In genomic region chr15:7263822-7264221, GRCm38 (mm10) we compare ENCODE assay signal across 9 mouse cellular contexts.
A peak's percentile ranks its signal among the peaks of the same experiment; 100 is the strongest.
DNase-seq lines count a peak whose midpoint lies in the region; TF ChIP-seq lines count a peak whose summit lies in the region.
"Had no signal": no experiment of that assay in that cellular context is flagged by ENCODE, and none has a peak within 500 bp of the region (broad histone marks: within the 10 kb centered on the region; RNA-seq: fewer than 3 reads in every experiment).

No protein-coding gene starts in this region.

- no peaks in the 10 kb centered on the region for H3K27me3 ChIP-seq in forebrain, embryonic 10.5 days (ENCODE audit: poor library complexity, severe bottlenecking)
- H3K27me3 ChIP-seq: limb, embryonic 15.5 days had no signal

- no peaks in the 10 kb centered on the region for H3K4me1 ChIP-seq in ES-E14 (ENCODE audit: control insufficient read depth in 2 of 2, insufficient read depth in 2 of 2, low read length in 2 of 2, poor library complexity in 1 of 2)
- H3K4me1 ChIP-seq in forebrain, embryonic 10.5 days: no peaks in the 10 kb centered on the region
- H3K4me1 ChIP-seq in lung, adult 2 months (ENCODE audit: control insufficient read depth, insufficient read depth, low read length): no peaks in the 10 kb centered on the region
- H3K4me1 ChIP-seq: limb, embryonic 15.5 days had no signal

- no peak for TF ChIP-seq POLR2A in lung, adult 2 months (IDR thresholded peaks at IDR 0.05; ENCODE audit: borderline replicate concordance, extremely low read depth, low read depth, low read length)

- no peak overlapping the region for H3K9ac ChIP-seq in ES-E14 (ENCODE audit: insufficient read depth, low read depth, low read length, poor library complexity, severe bottlenecking)
- H3K9ac ChIP-seq: limb, embryonic 15.5 days had no signal

- no peaks in the 10 kb centered on the region for H3K9me3 ChIP-seq in ES-E14 (ENCODE audit: control insufficient read depth, insufficient read depth, low read depth, low read length)
- H3K9me3 ChIP-seq in forebrain, embryonic 10.5 days: no peaks in the 10 kb centered on the region
- H3K9me3 ChIP-seq: limb, embryonic 15.5 days had no signal

- in situ Hi-C loops in ES-E14 (cut with MboI; ENCODE audit: low sequenced_read_pairs in 2 of 2, unreplicated experiment in 2 of 2): no loop called here

- intact Hi-C loops in heart, postnatal 14 days (cut with DNase I): loop anchor here (1.0 kb wide), 1 partner anchor 179 kb away; no protein-coding TSS in a partner anchor

- H3K4me3 ChIP-seq in ES-E14 (ENCODE audit: insufficient read depth in 1 of 2, low read depth in 1 of 2, low read length in 2 of 2, poor library complexity in 1 of 2, severe bottlenecking in 1 of 2): no peak overlapping the region
- H3K4me3 ChIP-seq in forebrain, embryonic 10.5 days: no peak overlapping the region
- no peak overlapping the region for H3K4me3 ChIP-seq in lung, adult 2 months (replicated peaks; ENCODE audit: extremely low read depth, low read depth, low read length)
- H3K4me3 ChIP-seq: limb, embryonic 15.5 days had no signal

- no peak overlapping the region for H3K27ac ChIP-seq in ES-E14 (ENCODE audit: insufficient read depth, low read depth, low read length, poor library complexity, severe bottlenecking)
- no peak overlapping the region for H3K27ac ChIP-seq in forebrain, embryonic 10.5 days
- H3K27ac ChIP-seq: limb, embryonic 15.5 days had no signal

- peak; percentile 95 for TF ChIP-seq CTCF in lung, adult 2 months (IDR thresholded peaks at IDR 0.05; ENCODE audit: insufficient read depth, low read length)

- H3K36me3 ChIP-seq in ES-E14 (ENCODE audit: control insufficient read depth, insufficient read depth, low read length, poor library complexity, severe bottlenecking): no peaks in the 10 kb centered on the region
- no peaks in the 10 kb centered on the region for H3K36me3 ChIP-seq in forebrain, embryonic 10.5 days (replicated peaks)
- H3K36me3 ChIP-seq: limb, embryonic 15.5 days had no signal

- WGBS in forebrain, embryonic 10.5 days: 17% methylated on average over 3 of the region's 3 CpGs
- WGBS in lung, adult 2 months: 8% methylated on average over 3 of the region's 3 CpGs

- DNase-seq in ES-E14 (ENCODE audit: low read depth, low spot score): peak; percentile 80
- DNase-seq in brain, embryonic 18.5 days (ENCODE audit: low read depth, low spot score): peak; percentile 12
- peak; percentile 61 for DNase-seq in forebrain, embryonic 10.5 days (ENCODE audit: extremely low spot score, low spot score)
- DNase-seq in heart, postnatal 14 days: peak; percentile 83 to 88
- peak; percentile 88 to 91 for DNase-seq in kidney, postnatal 4 days
- peak; percentile 74 for DNase-seq in lung, adult 2 months
- DNase-seq in ovary, postnatal 36 days (ENCODE audit: low spot score): peak; percentile 81
- DNase-seq in thymus, postnatal 25 days: peak; percentile 52

TF ChIP-seq in ES-E14, 5 proteins besides CTCF, POLR2A, EP300 and RAD21:
- TF ChIP-seq HCFC1 (IDR thresholded peaks at IDR 0.05; ENCODE audit: borderline replicate concordance, insufficient read depth, low read length) (no peak), ZC3H11A (IDR thresholded peaks at IDR 0.05; ENCODE audit: borderline replicate concordance, low read depth, low read length) (peak; percentile 78)

Comparison
In these comparisons a context has a peak if more than half of its experiments do, and no peak if none do; other contexts are left out.
1. DNase-seq: peak in every context shown above with its lines; median percentile 90 in kidney, postnatal 4 days; 86 in heart, postnatal 14 days; 81 in ovary, postnatal 36 days; 80 in ES-E14; 74 in lung, adult 2 months; 61 in forebrain, embryonic 10.5 days; 52 in thymus, postnatal 25 days; 12 in brain, embryonic 18.5 days.